12 mouse cellular contexts compared by ENCODE assay signal in the genomic region with DNA sequence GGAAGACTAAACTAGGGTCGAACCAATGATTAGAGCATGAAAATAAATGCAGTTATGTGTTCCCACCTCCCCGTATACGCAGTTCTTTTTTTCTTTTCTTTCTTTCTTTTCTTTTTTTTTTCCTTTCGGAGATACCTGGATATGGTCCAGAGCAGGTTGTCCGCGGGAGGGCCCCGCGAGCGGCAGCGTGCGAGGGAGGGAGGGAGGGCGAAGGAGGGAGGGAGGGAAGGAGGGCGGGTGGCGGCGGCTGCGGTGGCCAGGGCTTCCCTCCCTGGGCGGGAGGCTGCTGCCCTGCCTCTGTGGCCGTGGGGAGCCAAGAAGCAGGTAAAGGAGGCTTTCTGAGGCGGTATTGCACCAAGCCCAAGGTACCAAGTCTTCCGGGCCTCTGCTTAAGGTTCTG. TPM values are rescaled to one million over a fixed set of nuclear protein-coding genes. Genes with fewer than 3 reads are reported as not detected.
DNase-seq lines count a peak whose midpoint lies in the region; ATAC-seq and TF ChIP-seq lines count a peak whose summit lies in the region.
"Had no signal": no experiment of that assay in that cellular context is flagged by ENCODE, and none has a peak within 500 bp of the region (broad histone marks: within the 10 kb centered on the region; RNA-seq: fewer than 3 reads in every experiment).

A gene (plus strand): TSS at position 269 of the 400 bp plus-strand sequence.

- no peaks in the 10 kb centered on the region for H3K79me2 ChIP-seq in heart, adult 2 months (replicated peaks; ENCODE audit: control insufficient read depth, insufficient read depth, low read length)

- 4% methylated on average over 19 of the region's 20 CpGs for WGBS in heart, adult 2 months
- WGBS in lung, postnatal 0 days, result 2% methylated on average over 16 of the region's 20 CpGs
- WGBS in limb, embryonic 11.5 days, result 2% methylated on average over 19 of the region's 20 CpGs
- 3% methylated on average over 19 of the region's 20 CpGs for WGBS in small intestine, adult 2 months

- ATAC-seq in lung, postnatal 0 days, result no peak
- no peak for ATAC-seq in limb, embryonic 11.5 days (ENCODE audit: insufficient number of reproducible peaks, low FRiP score, low TSS enrichment, low read depth)
- ATAC-seq: forebrain, postnatal 0 days had no signal

- H3K9me3 ChIP-seq in lung, postnatal 0 days (ENCODE audit: low read length), result no peaks in the 10 kb centered on the region
- H3K9me3 ChIP-seq in limb, embryonic 11.5 days (ENCODE audit: control insufficient read depth, low read length), result no peaks in the 10 kb centered on the region

- TF ChIP-seq EP300 in heart, adult 2 months (IDR thresholded peaks at IDR 0.05; ENCODE audit: insufficient read depth, low read depth, low read length), result no peak
- no peak for TF ChIP-seq EP300 in lung, postnatal 0 days (IDR thresholded peaks at IDR 0.05)

- peak within 1 kb of the TSS; percentile 40 for H3K4me3 ChIP-seq in heart, adult 2 months
- peak within 1 kb of the TSS; percentile 35 for H3K4me3 ChIP-seq in lung, postnatal 0 days (ENCODE audit: low read depth, low read length)
- H3K4me3 ChIP-seq in limb, embryonic 11.5 days (ENCODE audit: low read depth, low read length), result peak within 1 kb of the TSS; percentile 33
- H3K4me3 ChIP-seq in small intestine, adult 2 months (ENCODE audit: low read depth, low read length), result peak within 1 kb of the TSS; percentile 52

- no peak within 1 kb of the TSS for H3K27ac ChIP-seq in heart, adult 2 months
- H3K27ac ChIP-seq in lung, postnatal 0 days (ENCODE audit: low read length), result no peak within 1 kb of the TSS
- peak within 1 kb of the TSS; percentile 84 for H3K27ac ChIP-seq in limb, embryonic 11.5 days (replicated peaks; ENCODE audit: low read depth, low read length)
- no peak within 1 kb of the TSS for H3K27ac ChIP-seq in small intestine, adult 2 months (ENCODE audit: insufficient read depth, low read depth, low read length)

- H3K9ac ChIP-seq in heart, adult 2 months (ENCODE audit: low read depth, low read length), result no peak within 1 kb of the TSS
- H3K9ac ChIP-seq in lung, postnatal 0 days (replicated peaks; ENCODE audit: low read depth), result no peak within 1 kb of the TSS
- peak within 1 kb of the TSS; percentile 76 for H3K9ac ChIP-seq in limb, embryonic 11.5 days (ENCODE audit: low read length)
- H3K9ac ChIP-seq: forebrain, postnatal 0 days had no signal

- H3K36me3 ChIP-seq in heart, adult 2 months (ENCODE audit: control insufficient read depth, insufficient read depth, low read length), result no peaks in the 10 kb centered on the region
- H3K36me3 ChIP-seq in lung, postnatal 0 days (ENCODE audit: insufficient read depth, low read length), result no peaks in the 10 kb centered on the region
- no peaks in the 10 kb centered on the region for H3K36me3 ChIP-seq in limb, embryonic 11.5 days (ENCODE audit: control insufficient read depth, insufficient read depth, low read length)
- no peaks in the 10 kb centered on the region for H3K36me3 ChIP-seq in small intestine, adult 2 months (ENCODE audit: control insufficient read depth, insufficient read depth, low read length)

- H3K4me2 ChIP-seq in lung, postnatal 0 days (replicated peaks; ENCODE audit: low read depth, low read length), result peak within 1 kb of the TSS; percentile 49
- H3K4me2 ChIP-seq in limb, embryonic 11.5 days (ENCODE audit: low read depth, severe bottlenecking), result peak within 1 kb of the TSS; percentile 53

- H3K4me1 ChIP-seq in heart, adult 2 months (ENCODE audit: control insufficient read depth, insufficient read depth, low read length), result no peaks in the 10 kb centered on the region
- H3K4me1 ChIP-seq in lung, postnatal 0 days (ENCODE audit: insufficient read depth, low read depth, low read length), result no peaks in the 10 kb centered on the region
- H3K4me1 ChIP-seq in limb, embryonic 11.5 days (ENCODE audit: control insufficient read depth, insufficient read depth, low read length), result peaks cover 35% of the 10 kb centered on the region
- peaks cover 4% of the 10 kb centered on the region; the same call in 1 of the 2 replicates for H3K4me1 ChIP-seq in small intestine, adult 2 months (ENCODE audit: control insufficient read depth, insufficient read depth, insufficient read length, low read length)

- no peak for TF ChIP-seq CTCF in heart, adult 2 months (IDR thresholded peaks at IDR 0.05)
- TF ChIP-seq CTCF in lung, postnatal 0 days (IDR thresholded peaks at IDR 0.05), result no peak
- TF ChIP-seq CTCF in small intestine, adult 2 months (IDR thresholded peaks at IDR 0.05; ENCODE audit: extremely low read depth, insufficient read length, insufficient replicate concordance, low read depth, low read length), result no peak

- intact Hi-C loops in heart, adult 2 months (cut with DNase I), result no loop called here

- H3K27me3 ChIP-seq in heart, adult 2 months (ENCODE audit: control insufficient read depth, insufficient read depth, low read length), result peaks cover 30% of the 10 kb centered on the region
- H3K27me3 ChIP-seq in lung, postnatal 0 days (replicated peaks; ENCODE audit: insufficient read depth, low read length), result peaks cover 81% of the 10 kb centered on the region
- peaks cover 75% of the 10 kb centered on the region for H3K27me3 ChIP-seq in limb, embryonic 11.5 days (ENCODE audit: control insufficient read depth, insufficient read depth, low read length)
- H3K27me3 ChIP-seq in small intestine, adult 2 months (ENCODE audit: control insufficient read depth, insufficient read depth, low read length), result peaks cover 90% of the 10 kb centered on the region

- no peak for TF ChIP-seq POLR2A in heart, adult 2 months (IDR thresholded peaks at IDR 0.05; ENCODE audit: insufficient read depth, low read depth, low read length)
- TF ChIP-seq POLR2A in small intestine, adult 2 months (IDR thresholded peaks at IDR 0.05; ENCODE audit: low read depth, low read length), result no peak

- DNase-seq in heart, adult 2 months, result no peak
- DNase-seq in heart, postnatal 4 days, result no peak
- DNase-seq in lung, postnatal 0 days (ENCODE audit: low spot score), result no peak
- no peak for DNase-seq in lung, postnatal 10 days
- no peak for DNase-seq in limb, embryonic 11.5 days (ENCODE audit: low spot score)
- no peak for DNase-seq in cerebellum, adult 11 months
- no peak for DNase-seq in adrenal gland, postnatal 14 days
- DNase-seq: B cell, adult 2 months; cerebellum, adult 9-10 months; forebrain, postnatal 0 days; left cerebral cortex, postnatal 4 days had no signal

RNA-seq across cellular contexts. Expression of the gene that starts here (rescaled TPM):
- not detected for total RNA-seq in heart, adult 2 months (2021)
- not detected in 2 replicates for polyA plus RNA-seq in heart, adult 2 months (2012; rRNA removed)
- not detected for total RNA-seq in heart, postnatal 4 days (2021)
- not detected in 2 replicates for polyA plus RNA-seq in lung, postnatal 0 days (2015; fragmentation: Nextera tagmentation; extraction: Ambion mirVana)
- 4.4 and 6.1 TPM in 2 replicates for polyA plus RNA-seq in limb, embryonic 11.5 days (2014; fragmentation: Nextera tagmentation; extraction: Ambion mirVana)
- 0.22 TPM in 1 of 2 replicates, not detected in the other for polyA plus RNA-seq in small intestine, adult 2 months (2012; rRNA removed)
- total RNA-seq in adrenal gland, postnatal 14 days (2021), result 1.8 and 2.1 TPM in 2 replicates
- total RNA-seq: forebrain, postnatal 0 days; left cerebral cortex, postnatal 4 days had no signal
- polyA plus RNA-seq: forebrain, postnatal 0 days had no signal
